Mouse (Mus musculus): Measurements from ENCODE around the gene Il12rb1. TPM values are rescaled to one million over a fixed set of nuclear protein-coding genes. Genes with fewer than 3 reads are reported as not detected.

The Il12rb1 gene
- total and polyA plus RNA-seq, 2 experiments from 2014 or later, result not detected

- WGBS, result 81% methylated on average over 8 of the region's 8 CpGs
- DNase-seq (ENCODE audit: low spot score) (no peak), ATAC-seq (no peak)
- H3K27ac ChIP-seq, result no peak overlapping the region
- H3K27me3 ChIP-seq (ENCODE audit: insufficient read depth, low read length), result no peaks in the 10 kb centered on the region
- H3K9ac ChIP-seq (replicated peaks; ENCODE audit: low read length), result no peak overlapping the region
- H3K9me3 ChIP-seq (ENCODE audit: low read length), result no peaks in the 10 kb centered on the region
- no peak for TF ChIP-seq CTCF (IDR thresholded peaks at IDR 0.05; ENCODE audit: low read depth)
- H3K4me3 ChIP-seq (ENCODE audit: low read length), result no peak overlapping the region
- peaks cover 14% of the 10 kb centered on the region for H3K4me1 ChIP-seq (ENCODE audit: insufficient read depth, low read length)
- H3K4me2 ChIP-seq (ENCODE audit: low read depth, low read length), result no peak overlapping the region
- peaks cover 11% of the 10 kb centered on the region; the same call in 1 of the 2 replicates for H3K36me3 ChIP-seq (ENCODE audit: insufficient read depth, low read length)
Measured at GRCm38 (mm10) chr8:70764026-70764425, 44.2 kb upstream of the Il12rb1 start.

GRCm38 (mm10) chr8:70764676-70765075, 43.6 kb upstream of the Il12rb1 start:
- no peak overlapping the region for H3K9ac ChIP-seq (replicated peaks; ENCODE audit: low read length)
- WGBS, result 93% methylated on average over 13 of the region's 13 CpGs
- no peak overlapping the region for H3K4me3 ChIP-seq (ENCODE audit: low read length)
- H3K27me3 ChIP-seq (ENCODE audit: insufficient read depth, low read length), result no peaks in the 10 kb centered on the region
- peaks cover 9% of the 10 kb centered on the region for H3K4me1 ChIP-seq (ENCODE audit: insufficient read depth, low read length)
- no peak for TF ChIP-seq CTCF (IDR thresholded peaks at IDR 0.05; ENCODE audit: low read depth)
- ATAC-seq (no peak), DNase-seq (ENCODE audit: low spot score) (no peak)
- no peaks in the 10 kb centered on the region for H3K9me3 ChIP-seq (ENCODE audit: low read length)
- H3K27ac ChIP-seq, result no peak overlapping the region
- peaks cover 15% of the 10 kb centered on the region; the same call in 1 of the 2 replicates for H3K36me3 ChIP-seq (ENCODE audit: insufficient read depth, low read length)
- H3K4me2 ChIP-seq (ENCODE audit: low read depth, low read length), result no peak overlapping the region

GRCm38 (mm10) chr8:70765329-70765728, 42.9 kb upstream of the Il12rb1 start:
- WGBS, result 88% methylated on average over 9 of the region's 9 CpGs
- Histone ChIP-seq H3K36me3 (ENCODE audit: insufficient read depth, low read length) (peaks cover 22% of the 10 kb centered on the region; the same call in 1 of the 2 replicates), H3K4me2 (ENCODE audit: low read depth, low read length) (peak overlapping the region; percentile 50), H3K9ac (replicated peaks; ENCODE audit: low read length) (no peak overlapping the region), H3K4me3 (ENCODE audit: low read length) (no peak overlapping the region), H3K27me3 (ENCODE audit: insufficient read depth, low read length) (no peaks in the 10 kb centered on the region), H3K4me1 (ENCODE audit: insufficient read depth, low read length) (peaks cover 9% of the 10 kb centered on the region; the same call in 1 of the 2 replicates), H3K27ac (no peak overlapping the region), H3K9me3 (ENCODE audit: low read length) (no peaks in the 10 kb centered on the region)
- TF ChIP-seq CTCF (IDR thresholded peaks at IDR 0.05; ENCODE audit: low read depth), result no peak
- DNase-seq (ENCODE audit: low spot score), result no peak
- ATAC-seq, result no peak

- no peak for ATAC-seq
Measured at GRCm38 (mm10) chr8:70765838-70766570, 42.2 kb upstream of the Il12rb1 start.

GRCm38 (mm10) chr8:70766571-70767440, 41.4 kb upstream of the Il12rb1 start:
- H3K4me1 ChIP-seq (ENCODE audit: insufficient read depth, low read length), result peaks cover 9% of the 10 kb centered on the region; the same call in 1 of the 2 replicates
- no peak for TF ChIP-seq CTCF (IDR thresholded peaks at IDR 0.05; ENCODE audit: low read depth)
- H3K36me3 ChIP-seq (ENCODE audit: insufficient read depth, low read length), result peaks cover 35% of the 10 kb centered on the region
- H3K27me3 ChIP-seq (ENCODE audit: insufficient read depth, low read length), result no peaks in the 10 kb centered on the region
- ATAC-seq (0 out of 2 replicates have a peak, but pooled peaks have one; percentile 5), DNase-seq (ENCODE audit: low spot score) (peak; percentile 41)
- H3K27ac ChIP-seq, result no peak overlapping the region; the same call in 1 of the 2 replicates
- H3K4me2 ChIP-seq (ENCODE audit: low read depth, low read length), result peak overlapping the region; percentile 50
- H3K9ac ChIP-seq (replicated peaks; ENCODE audit: low read length), result peak overlapping the region; percentile 40
- peak overlapping the region; percentile 20 for H3K4me3 ChIP-seq (ENCODE audit: low read length)
- 10% methylated on average over 21 of the region's 21 CpGs for WGBS
- H3K9me3 ChIP-seq (ENCODE audit: low read length), result no peaks in the 10 kb centered on the region

More at GRCm38 (mm10) chr8:70765838-70766570, 42.2 kb upstream of the Il12rb1 start:
- peaks cover 9% of the 10 kb centered on the region; the same call in 1 of the 2 replicates for H3K4me1 ChIP-seq (ENCODE audit: insufficient read depth, low read length)
- peak overlapping the region; percentile 40 for H3K9ac ChIP-seq (replicated peaks; ENCODE audit: low read length)
- H3K27me3 ChIP-seq (ENCODE audit: insufficient read depth, low read length), result no peaks in the 10 kb centered on the region
- H3K4me3 ChIP-seq (ENCODE audit: low read length), result peak overlapping the region; percentile 20
- 4% methylated on average over 34 of the region's 34 CpGs for WGBS
- peak overlapping the region; percentile 50 for H3K4me2 ChIP-seq (ENCODE audit: low read depth, low read length)
- DNase-seq (ENCODE audit: low spot score), result no peak
- TF ChIP-seq CTCF (IDR thresholded peaks at IDR 0.05; ENCODE audit: low read depth), result no peak
- H3K27ac ChIP-seq, result no peak overlapping the region
- H3K9me3 ChIP-seq (ENCODE audit: low read length), result no peaks in the 10 kb centered on the region
- H3K36me3 ChIP-seq (ENCODE audit: insufficient read depth, low read length), result peaks cover 28% of the 10 kb centered on the region

- Histone ChIP-seq H3K36me3 (ENCODE audit: insufficient read depth, low read length) (peaks cover 41% of the 10 kb centered on the region), H3K4me1 (ENCODE audit: insufficient read depth, low read length) (peaks cover 9% of the 10 kb centered on the region), H3K27me3 (ENCODE audit: insufficient read depth, low read length) (no peaks in the 10 kb centered on the region), H3K9me3 (ENCODE audit: low read length) (no peaks in the 10 kb centered on the region), H3K9ac (replicated peaks; ENCODE audit: low read length) (no peak overlapping the region), H3K27ac (no peak overlapping the region), H3K4me3 (ENCODE audit: low read length) (no peak overlapping the region), H3K4me2 (ENCODE audit: low read depth, low read length) (no peak overlapping the region)
- TF ChIP-seq CTCF (IDR thresholded peaks at IDR 0.05; ENCODE audit: low read depth), result no peak
- DNase-seq (ENCODE audit: low spot score) (no peak), ATAC-seq (no peak)
- WGBS, result 70% methylated on average over 6 of the region's 6 CpGs
Measured at GRCm38 (mm10) chr8:70767503-70767902, 40.7 kb upstream of the Il12rb1 start.
